Mouse (Mus musculus) lung, postnatal 36 days (tissue): ENCODE results near the gene Akr1c18.

Source experiments
- DNase-seq: peaks from one replicate; pipeline ENCODE4 v3.0.0; 2022; ENCODE audit warnings: mixed read lengths

The Akr1c18 gene

GRCm38 (mm10) chr13:4101691-4102090, 48.8 kb downstream of the Akr1c18 start:
- DNase-seq, result no peak
